Mouse (Mus musculus) CD4-positive naive resting alpha-beta T cell, adult 57 days (primary cell): ENCODE results near the gene Tmem254c. TPM values are rescaled to one million over a fixed set of nuclear protein-coding genes. Genes with fewer than 3 reads are reported as not detected.

Source experiments
- total RNA-seq: library from RNA; stranded (reverse); gene quantifications from one replicate; pipeline ENCODE4 v1.2.4, GENCODE M21; 2023

The Tmem254c gene
- total RNA-seq = 10.8 TPM

DNA sequence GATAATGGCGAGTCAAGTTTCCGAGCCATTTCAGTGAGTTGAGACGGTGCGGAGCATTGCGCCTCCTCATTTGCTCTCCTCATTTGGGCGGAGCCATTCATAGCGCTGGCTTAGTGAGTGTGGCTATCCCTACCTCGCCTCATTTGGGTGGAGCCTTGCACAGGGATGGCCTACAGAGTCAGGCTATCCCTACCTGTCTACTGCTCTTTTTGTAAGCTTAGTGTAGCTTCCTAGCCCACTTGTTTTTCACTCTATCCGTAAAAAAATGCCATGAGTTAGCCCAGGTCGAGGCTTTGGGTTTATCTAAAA, at the start of gene Tmem254c:
Gene Tmem254c (minus strand): TSS at position 31 of the 309 bp plus-strand sequence.

GRCm38 (mm10) chr14:26081997-26082396, 14.8 kb upstream of the Tmem254c start, which contains the start of gene Cphx3:
Cphx3 (plus strand) TSS chr14:26082297.

GRCm38 (mm10) chr14:26081216-26081615, 14.1 kb upstream of the Tmem254c start, which contains the start of gene Cphx2:
Cphx2 (plus strand) TSS chr14:26081516.

GRCm38 (mm10) chr14:26042611-26043010, 24.5 kb downstream of the Tmem254c start, which contains the start of gene Gm9780:
Gm9780 (minus strand) TSS chr14:26042711.

Other genes with a start within 250 kb of the Tmem254c start
- 79.7 TPM for gene Anxa11, start 225.2 kb downstream of the Tmem254c start, total RNA-seq
- gene Plac9a, start 164.3 kb downstream of the Tmem254c start, total RNA-seq = not detected
- 8.5 TPM for gene Tmem254a, start 139.7 kb downstream of the Tmem254c start, total RNA-seq
- gene Cphx1, start 129.1 kb downstream of the Tmem254c start, total RNA-seq = not detected
- not detected for gene Duxbl1, start 88.8 kb downstream of the Tmem254c start, total RNA-seq
- gene Gm9780, start 24.6 kb downstream of the Tmem254c start, total RNA-seq = not detected
- not detected for gene Cphx2, start 14.2 kb upstream of the Tmem254c start, total RNA-seq
- not detected for gene Cphx3, start 14.9 kb upstream of the Tmem254c start, total RNA-seq
- gene Duxbl2, start 51.0 kb upstream of the Tmem254c start, total RNA-seq = not detected
- gene Plac9b, start 115.1 kb upstream of the Tmem254c start, total RNA-seq = not detected
- gene Tmem254b, start 139.7 kb upstream of the Tmem254c start, total RNA-seq = 9.1 TPM
- not detected for gene Duxbl3, start 190.6 kb upstream of the Tmem254c start, total RNA-seq